Mouse (Mus musculus) embryonic facial prominence, embryonic 10.5 days (tissue): ENCODE measurements around the gene Txndc17. TPM values are rescaled to one million over a fixed set of nuclear protein-coding genes. Genes with fewer than 3 reads are reported as not detected.

ENCODE experiments used
- DNase-seq: peaks from one replicate; pipeline ENCODE4 v3.0.0-alpha.2; 2017; ENCODE audit warnings: low spot score
- H3K27ac ChIP-seq: fragments of 300-500 bp; sonication (generic); replicated peaks from 2 replicates; pipeline ENCODE4 v1.5.1; 2016; ENCODE audit warnings: mild to moderate bottlenecking
- H3K27me3 ChIP-seq: fragments of 300-500 bp; sonication (generic); replicated peaks from 2 replicates; pipeline ENCODE4 v1.6.1; 2016; ENCODE audit warnings: low read depth, mild to moderate bottlenecking; ENCODE audit not compliant: poor library complexity, severe bottlenecking
- H3K36me3 ChIP-seq: fragments of 300-500 bp; sonication (generic); replicated peaks from 2 replicates; pipeline ENCODE4 v1.6.1; 2016; ENCODE audit warnings: mild to moderate bottlenecking, moderate library complexity
- H3K4me1 ChIP-seq: fragments of 300-500 bp; sonication (generic); 2 replicates; pipeline ENCODE4 v1.6.1; 2016
- H3K4me3 ChIP-seq: fragments of 300-500 bp; sonication (generic); 2 replicates; pipeline ENCODE4 v1.5.1; 2016; ENCODE audit warnings: mild to moderate bottlenecking, moderate library complexity
- H3K9me3 ChIP-seq: fragments of 300-500 bp; sonication (generic); 2 replicates; pipeline ENCODE4 v1.6.1; 2016; ENCODE audit warnings: mild to moderate bottlenecking
- WGBS: fragments of 180-500 bp; shearing (Covaris S2); methylation state at CpG from one replicate; pipeline ENCODE4 v1.1.7; 2016; 5-methylcytosine and 5-hydroxymethylcytosine counted together
- polyA plus RNA-seq: library from polyadenylated mRNA; unstranded; fragments of >200 nt; fragmentation: Nextera tagmentation; extraction: Ambion mirVana; gene quantifications from 2 replicates; pipeline ENCODE4 v1.2.1, GENCODE M21; 2016

Gene Txndc17
- polyA plus RNA-seq, 1 experiment from 2014 or later = 180 TPM

DNA sequence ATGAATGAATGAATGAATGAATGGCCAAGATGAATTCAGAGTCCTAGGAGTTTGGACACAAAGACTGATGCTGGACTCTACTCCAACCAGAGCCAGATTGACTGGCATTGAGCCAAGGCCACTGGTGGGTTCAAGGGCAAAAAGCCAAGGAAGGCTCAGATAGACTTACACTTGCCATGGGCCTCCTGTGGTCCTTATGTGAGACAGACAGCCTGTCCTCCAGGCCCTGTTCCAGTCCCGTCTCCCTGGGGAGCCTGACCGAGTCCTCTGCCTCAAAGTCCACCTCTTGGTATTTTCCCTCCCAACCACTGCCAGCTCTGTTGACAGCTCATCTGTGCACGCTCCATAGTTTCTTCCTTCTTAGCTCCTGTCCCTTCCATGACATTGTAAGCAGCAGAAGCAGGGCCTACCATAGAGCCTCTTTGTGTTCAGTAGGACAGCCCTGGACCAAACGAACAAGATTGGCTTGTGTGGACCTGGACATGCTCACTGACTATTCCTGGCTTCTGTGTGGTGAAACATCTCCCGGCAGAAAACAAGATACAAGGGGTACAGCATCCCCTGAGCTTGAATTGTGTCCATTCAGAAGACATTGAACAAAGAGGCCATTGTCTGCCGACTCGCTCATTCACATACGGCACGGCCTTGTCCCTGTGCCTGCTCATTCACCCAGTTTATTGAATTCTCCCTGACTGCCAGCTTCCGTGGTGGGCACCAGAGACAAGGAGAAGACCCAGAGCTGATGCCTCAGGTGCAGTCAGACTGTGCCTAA is 18.9 kb downstream of the Txndc17 start:
- 42% methylated on average over 10 of the region's 10 CpGs for whole genome bisulfite sequencing
- no peak for DNase-seq
- peaks cover 8% of the 10 kb centered on the region for H3K4me1 ChIP-seq

DNA sequence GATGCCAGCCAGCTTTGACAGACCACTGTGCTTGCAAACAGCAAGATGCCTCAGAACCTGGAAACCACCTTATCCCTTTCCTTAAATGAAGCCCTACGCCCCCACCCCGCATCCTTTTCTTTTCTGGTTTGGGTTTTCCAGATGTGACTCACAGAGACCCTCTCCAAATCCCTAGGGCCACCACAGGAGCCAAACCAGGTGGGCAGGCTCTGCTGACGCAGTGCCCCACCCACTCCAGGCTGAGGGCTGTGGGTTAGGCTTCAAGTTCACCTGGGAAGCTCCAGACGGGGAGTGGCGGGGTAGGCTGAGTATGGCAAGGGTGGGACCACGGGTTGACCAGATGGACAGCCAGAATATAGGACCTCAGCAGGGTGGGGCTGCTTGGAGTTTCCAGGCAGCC is 19.6 kb downstream of the Txndc17 start:
- 83% methylated on average over 6 of the region's 6 CpGs for WGBS
- no peak overlapping the region for H3K4me3 ChIP-seq
- no peak for DNase-seq
- no peaks in the 10 kb centered on the region for H3K9me3 ChIP-seq
- peaks cover 8% of the 10 kb centered on the region for H3K4me1 ChIP-seq
- no peaks in the 10 kb centered on the region for H3K36me3 ChIP-seq
- H3K27ac ChIP-seq = no peak overlapping the region; the same call in 1 of the 2 replicates
- peaks cover 4% of the 10 kb centered on the region; the same call in 1 of the 2 replicates for H3K27me3 ChIP-seq

More for the DNA sequence above, 18.9 kb downstream of the Txndc17 start:
- Histone ChIP-seq H3K27ac (no peak overlapping the region; the same call in 1 of the 2 replicates), H3K36me3 (no peaks in the 10 kb centered on the region), H3K9me3 (no peaks in the 10 kb centered on the region), H3K27me3 (peaks cover 4% of the 10 kb centered on the region; the same call in 1 of the 2 replicates), H3K4me3 (no peak overlapping the region)

DNA sequence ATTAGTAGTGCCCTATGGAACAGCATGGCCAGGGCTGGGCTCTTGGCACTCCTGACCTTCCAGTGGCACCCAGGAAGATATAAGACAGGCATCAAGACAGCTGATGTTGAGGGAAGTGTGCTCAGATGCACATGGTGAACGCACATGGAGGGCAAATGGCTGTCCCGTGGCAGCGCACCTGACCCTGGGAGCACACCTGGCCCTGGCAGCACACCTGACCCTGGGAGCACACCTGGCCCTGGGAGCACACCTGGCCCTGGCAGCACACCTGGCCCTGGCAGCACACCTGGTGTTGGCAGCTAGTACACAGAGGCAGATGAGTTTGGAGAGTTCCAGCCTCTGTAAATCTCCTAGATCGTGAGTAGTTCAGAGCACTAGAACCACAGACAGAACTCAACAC is 21.2 kb downstream of the Txndc17 start:
- Histone ChIP-seq H3K9me3 (no peaks in the 10 kb centered on the region), H3K36me3 (no peaks in the 10 kb centered on the region), H3K4me3 (no peak overlapping the region), H3K4me1 (peaks cover 8% of the 10 kb centered on the region), H3K27ac (no peak overlapping the region), H3K27me3 (peaks cover 4% of the 10 kb centered on the region; the same call in 1 of the 2 replicates)
- no peak for DNase-seq
- WGBS = 92% methylated on average over 4 of the region's 4 CpGs

- 84% methylated on average over 7 of the region's 7 CpGs for WGBS
- peaks cover 4% of the 10 kb centered on the region; the same call in 1 of the 2 replicates for H3K27me3 ChIP-seq
- no peaks in the 10 kb centered on the region for H3K4me1 ChIP-seq
- H3K36me3 ChIP-seq = no peaks in the 10 kb centered on the region
- H3K27ac ChIP-seq = no peak overlapping the region
- no peaks in the 10 kb centered on the region for H3K9me3 ChIP-seq
- H3K4me3 ChIP-seq = no peak overlapping the region
- no peak for DNase-seq
Measured at GRCm38 (mm10) chr11:72232068-72232467, 24.7 kb downstream of the Txndc17 start.

- H3K27ac ChIP-seq = no peak overlapping the region
- WGBS = 61% methylated on average over 1 of the region's 1 CpGs
- no peaks in the 10 kb centered on the region for H3K4me1 ChIP-seq
Measured at GRCm38 (mm10) chr11:72232991-72233390, 25.6 kb downstream of the Txndc17 start.

DNA sequence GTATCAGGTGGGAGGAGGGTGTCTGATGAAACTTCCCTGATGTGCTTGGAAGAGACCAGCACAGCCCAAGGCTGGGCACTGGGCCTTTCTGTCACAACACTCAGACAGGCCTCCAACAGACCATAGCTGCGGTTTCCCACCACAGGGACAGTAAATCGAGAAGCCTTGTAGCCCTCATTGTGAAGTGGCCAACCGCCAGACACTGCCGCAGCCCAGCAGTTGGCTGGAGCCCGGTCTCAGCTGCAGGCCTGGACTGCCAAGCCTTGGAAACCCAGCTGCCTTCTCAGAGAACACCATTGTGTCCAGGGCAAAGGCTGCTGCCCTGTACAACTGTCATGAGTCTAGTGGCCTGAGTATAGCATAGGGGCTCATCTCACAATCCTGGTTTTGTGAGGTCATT is 26.7 kb downstream of the Txndc17 start:
- 84% methylated on average over 5 of the region's 5 CpGs for WGBS
- Histone ChIP-seq H3K27ac (no peak overlapping the region), H3K4me3 (no peak overlapping the region), H3K27me3 (no peaks in the 10 kb centered on the region), H3K9me3 (no peaks in the 10 kb centered on the region), H3K4me1 (no peaks in the 10 kb centered on the region), H3K36me3 (no peaks in the 10 kb centered on the region)
- DNase-seq = no peak

More at GRCm38 (mm10) chr11:72232991-72233390, 25.6 kb downstream of the Txndc17 start:
- Histone ChIP-seq H3K4me3 (no peak overlapping the region), H3K9me3 (no peaks in the 10 kb centered on the region), H3K36me3 (no peaks in the 10 kb centered on the region), H3K27me3 (peaks cover 4% of the 10 kb centered on the region; the same call in 1 of the 2 replicates)
- no peak for DNase-seq

- H3K4me1 ChIP-seq = peaks cover 3% of the 10 kb centered on the region; the same call in 1 of the 2 replicates
- no peak overlapping the region for H3K27ac ChIP-seq
- H3K4me3 ChIP-seq = no peak overlapping the region
- no peaks in the 10 kb centered on the region for H3K36me3 ChIP-seq
- H3K27me3 ChIP-seq = no peaks in the 10 kb centered on the region
- H3K9me3 ChIP-seq = no peaks in the 10 kb centered on the region
- no peak for DNase-seq
- WGBS = 73% methylated on average over 4 of the region's 4 CpGs
Measured at GRCm38 (mm10) chr11:72240062-72240860, 32.9 kb downstream of the Txndc17 start.

DNA sequence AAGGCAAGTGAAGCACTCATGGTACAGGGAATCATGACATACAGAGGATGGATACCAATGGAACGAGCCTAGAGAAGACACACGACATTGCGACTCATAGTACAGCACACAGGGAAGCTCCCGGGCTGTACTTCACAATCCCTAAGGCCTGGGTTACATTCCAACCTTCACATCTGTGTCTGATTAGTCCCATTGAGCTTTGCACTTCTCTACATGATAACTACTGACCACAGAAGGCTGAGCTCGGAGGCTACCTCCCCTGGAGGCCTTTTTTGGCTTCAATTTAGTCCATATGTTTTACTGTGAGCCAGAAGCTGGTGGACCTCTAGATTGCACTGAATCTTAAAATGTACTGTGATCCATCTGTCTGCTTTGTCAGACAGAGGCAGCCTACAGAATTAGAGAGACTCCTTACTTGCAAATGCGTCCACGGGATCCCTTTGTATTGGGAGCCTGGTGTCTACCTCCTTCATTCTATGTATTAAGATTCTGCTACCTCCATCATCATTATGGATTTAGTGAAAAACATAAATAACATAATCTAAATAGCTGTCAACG is 37.9 kb downstream of the Txndc17 start:
- WGBS = 57% methylated on average over 8 of the region's 8 CpGs
- Histone ChIP-seq H3K9me3 (no peaks in the 10 kb centered on the region), H3K27me3 (no peaks in the 10 kb centered on the region), H3K36me3 (no peaks in the 10 kb centered on the region), H3K4me3 (no peak overlapping the region), H3K27ac (no peak overlapping the region), H3K4me1 (peaks cover 5% of the 10 kb centered on the region; the same call in 1 of the 2 replicates)
- peak; percentile 16 for DNase-seq

DNA sequence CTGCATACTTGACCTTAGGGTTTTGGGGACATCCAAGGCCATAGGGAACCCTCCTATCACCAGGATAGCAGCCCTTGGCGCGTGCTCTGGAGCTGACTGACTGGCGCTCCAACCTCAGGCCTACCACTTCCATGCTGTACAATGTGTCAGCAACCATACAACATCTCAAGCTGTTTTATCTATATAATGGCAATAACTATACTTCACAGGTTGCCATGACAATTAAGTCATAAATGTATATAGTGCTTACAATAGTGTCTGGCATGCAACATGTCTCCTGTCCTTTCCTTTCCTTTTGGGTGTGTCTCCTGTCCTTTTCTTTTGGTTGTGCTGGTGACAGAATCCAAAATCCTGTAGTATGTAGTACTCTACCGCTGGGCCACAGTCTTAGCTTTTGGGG is 48.3 kb downstream of the Txndc17 start:
- 91% methylated on average over 4 of the region's 4 CpGs for WGBS
- Histone ChIP-seq H3K36me3 (no peaks in the 10 kb centered on the region), H3K27me3 (no peaks in the 10 kb centered on the region), H3K4me3 (no peak overlapping the region), H3K4me1 (no peaks in the 10 kb centered on the region), H3K27ac (no peak overlapping the region), H3K9me3 (no peaks in the 10 kb centered on the region)
- DNase-seq = no peak

DNA sequence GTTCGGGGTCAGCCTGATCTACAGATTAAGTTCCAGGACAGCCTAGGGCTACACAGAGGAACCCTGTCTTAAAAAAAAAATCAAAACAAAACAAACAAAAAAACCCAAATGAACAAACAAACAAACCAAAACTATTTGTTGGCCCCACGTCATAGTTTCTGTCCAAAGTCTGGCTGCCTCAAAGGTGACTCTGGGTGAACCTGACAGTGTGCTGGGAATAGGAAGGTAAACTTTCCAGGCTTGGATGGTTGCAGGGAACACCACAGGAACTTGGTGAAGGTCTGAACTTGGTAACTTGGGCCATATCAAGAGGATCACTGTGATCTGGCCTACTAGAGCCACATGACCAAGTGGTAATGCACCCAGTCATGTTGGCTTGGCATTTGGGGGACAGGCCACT is 49.1 kb downstream of the Txndc17 start:
- Histone ChIP-seq H3K4me1 (no peaks in the 10 kb centered on the region), H3K36me3 (no peaks in the 10 kb centered on the region), H3K27ac (no peak overlapping the region), H3K27me3 (no peaks in the 10 kb centered on the region), H3K4me3 (no peak overlapping the region), H3K9me3 (no peaks in the 10 kb centered on the region)
- 83% methylated on average over 2 of the region's 2 CpGs for WGBS
- no peak for DNase-seq
